Mouse (Mus musculus) spleen, postnatal 4 days (tissue): ENCODE data around the gene Trpd52l3.
"Not testable (repeated sequence)": the region's sequence is repeated elsewhere in the genome, so short reads cannot be mapped to it uniquely, and the experiment has no call there.

Experiments used
- DNase-seq, 2 experiments: peaks; one replicate each; pipeline ENCODE4 v3.0.0; 2022; ENCODE audit warnings: low spot score in 2 of 2

Trpd52l3 gene

DNA sequence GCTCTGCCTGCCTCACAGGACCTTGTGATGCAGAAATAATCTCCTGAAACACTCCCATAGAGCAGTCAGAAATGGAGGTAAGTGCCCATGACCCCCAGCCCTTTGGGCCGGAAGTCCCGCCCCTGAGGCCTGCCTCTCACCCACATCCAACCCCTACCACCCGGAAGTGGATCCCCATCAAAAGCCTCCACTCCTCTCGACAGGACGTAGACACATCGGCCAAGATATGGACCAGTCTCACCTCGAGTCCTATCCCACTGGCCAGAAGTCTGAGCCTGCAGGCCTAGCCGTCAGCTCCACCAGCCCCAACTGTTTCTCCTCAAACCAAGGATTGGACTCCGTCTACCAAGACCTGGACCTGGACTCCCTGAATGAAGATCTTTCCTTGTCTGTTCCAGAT is at the start of gene Trpd52l3:
Trpd52l3 (plus strand) TSS at position 170 of the 400 bp plus-strand sequence.
- DNase-seq, result no peak

- no peak for DNase-seq
Observed at GRCm38 (mm10) chr19:29953833-29954232, 49.8 kb upstream of the Trpd52l3 start.

DNA sequence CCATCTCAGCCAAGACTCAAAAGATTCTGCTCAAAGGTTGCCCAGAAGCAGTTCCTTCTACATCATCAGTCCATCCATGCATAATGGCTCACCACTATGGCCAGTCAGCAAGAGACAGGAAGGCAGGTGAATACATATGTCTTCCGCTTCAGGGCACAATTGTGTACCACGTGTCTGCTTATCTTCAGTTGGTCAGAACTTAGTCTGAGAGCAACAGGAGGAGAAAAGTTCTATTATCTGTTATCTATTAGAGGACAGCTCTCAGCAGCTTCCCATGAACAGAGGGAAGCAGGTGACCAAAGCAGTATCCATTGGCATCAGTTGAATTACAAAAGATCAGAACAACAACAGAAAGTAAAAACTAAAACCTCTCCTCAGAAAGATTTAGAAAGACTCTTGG is 48.1 kb upstream of the Trpd52l3 start:
- no peak for DNase-seq

- no peak for DNase-seq
Observed at GRCm38 (mm10) chr19:29960906-29961305, 42.7 kb upstream of the Trpd52l3 start.

DNA sequence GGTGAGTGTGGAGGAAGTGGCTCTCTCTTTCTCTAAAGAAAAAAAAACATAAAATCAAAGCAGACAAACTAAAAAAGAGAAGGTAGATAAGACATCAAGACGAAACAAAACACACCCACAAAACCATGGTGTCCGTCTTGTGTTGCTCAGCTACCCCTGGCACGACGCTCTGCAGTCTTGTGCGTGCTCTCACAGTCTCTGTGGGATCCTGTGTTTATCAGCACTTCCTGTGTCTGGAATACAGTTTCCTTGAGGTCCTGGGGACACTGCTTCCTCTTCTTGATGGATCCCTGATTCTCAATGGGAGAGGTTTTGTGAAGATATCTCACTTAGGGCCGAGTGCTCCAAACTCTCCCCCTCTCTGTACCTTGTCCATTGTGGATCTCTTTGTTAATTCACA is 41.7 kb upstream of the Trpd52l3 start:
- no peak for DNase-seq

- DNase-seq, result no peak
Observed at GRCm38 (mm10) chr19:29963598-29964092, 39.9 kb upstream of the Trpd52l3 start.

- DNase-seq, result no peak
Observed at GRCm38 (mm10) chr19:29967960-29968359, 35.6 kb upstream of the Trpd52l3 start.

GRCm38 (mm10) chr19:29973396-29973795 is 30.2 kb upstream of the Trpd52l3 start:
- DNase-seq, result no peak

GRCm38 (mm10) chr19:29978847-29979246 is 24.7 kb upstream of the Trpd52l3 start:
- DNase-seq, result no peak

GRCm38 (mm10) chr19:29979452-29980089 is 24.0 kb upstream of the Trpd52l3 start:
- no peak for DNase-seq

GRCm38 (mm10) chr19:29984208-29985005 is 19.2 kb upstream of the Trpd52l3 start:
- DNase-seq, result no peak

- no peak for DNase-seq
Observed at GRCm38 (mm10) chr19:29986464-29987091, 17.0 kb upstream of the Trpd52l3 start.

GRCm38 (mm10) chr19:30000406-30001365 is 2.9 kb upstream of the Trpd52l3 start:
- no peak for DNase-seq

DNA sequence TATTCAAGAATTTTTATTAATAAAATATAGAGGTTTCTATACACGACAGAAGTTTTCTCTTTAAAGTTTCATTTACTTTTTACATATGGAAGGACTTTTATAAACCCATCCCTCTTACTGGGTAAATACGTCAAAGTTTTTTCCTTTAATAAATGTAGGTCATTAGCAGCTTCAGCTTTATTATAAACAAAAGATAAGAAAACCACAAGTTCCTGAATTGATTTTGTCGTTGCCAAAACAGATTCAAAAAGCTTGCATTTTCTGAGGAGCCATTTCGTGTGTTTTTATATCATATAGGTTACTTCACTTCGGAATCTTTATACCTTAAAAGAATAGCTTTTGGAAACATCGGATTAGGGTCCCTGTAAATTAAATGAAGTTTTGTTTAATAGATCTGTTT is 2.0 kb upstream of the Trpd52l3 start:
- no peak for DNase-seq

DNA sequence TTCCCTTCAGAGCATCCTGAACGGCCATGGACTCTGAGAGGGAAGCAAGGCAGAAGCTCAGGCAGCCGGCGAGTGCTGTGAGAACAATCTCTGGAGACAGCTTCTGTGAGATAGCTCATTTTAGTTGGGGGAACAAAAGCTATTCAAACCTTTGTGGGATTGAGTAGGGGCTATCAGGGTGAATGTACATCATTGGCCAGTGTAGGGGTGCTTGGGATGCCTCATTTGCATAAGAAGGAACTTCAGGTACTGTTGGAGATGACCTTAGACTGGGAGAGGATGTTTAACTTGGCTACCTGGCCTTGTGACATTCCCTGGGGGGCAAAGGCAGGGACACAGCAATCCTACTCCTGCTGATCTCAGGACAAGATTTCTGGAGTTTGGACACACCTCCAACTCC is 2.8 kb downstream of the Trpd52l3 start:
- DNase-seq, result no peak

- no peak for DNase-seq
Observed at GRCm38 (mm10) chr19:30010520-30011296, 7.1 kb downstream of the Trpd52l3 start.

GRCm38 (mm10) chr19:30014331-30014730 is 10.7 kb downstream of the Trpd52l3 start:
- no peak for DNase-seq

GRCm38 (mm10) chr19:30016156-30016555 is 12.6 kb downstream of the Trpd52l3 start:
- no peak for DNase-seq

DNA sequence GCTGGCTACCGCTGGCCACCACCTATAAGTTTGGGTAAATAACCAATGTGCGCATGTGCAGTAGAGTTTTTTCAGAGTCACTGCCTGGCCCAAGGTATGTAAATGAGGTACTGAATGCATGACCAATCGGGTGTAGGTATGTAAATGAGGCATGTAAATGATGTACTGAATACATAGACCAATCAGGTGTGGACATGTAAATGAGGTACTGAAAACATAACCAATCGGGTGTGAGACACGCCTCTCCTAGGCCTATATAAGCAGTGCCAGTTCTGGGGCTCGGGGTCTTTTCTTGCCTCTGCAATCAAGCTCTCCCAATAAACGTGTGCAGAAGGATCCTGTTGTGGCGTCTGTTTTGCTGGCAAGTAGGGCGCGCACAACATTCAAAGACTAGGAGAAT is 19.8 kb downstream of the Trpd52l3 start:
- not testable (repeated sequence) for DNase-seq

GRCm38 (mm10) chr19:30029002-30029710 is 25.6 kb downstream of the Trpd52l3 start:
- DNase-seq, result no peak
